Mouse (Mus musculus): ENCODE results near the gene Pafah1b2. TPM values are rescaled to one million over a fixed set of nuclear protein-coding genes. Genes with fewer than 3 reads are reported as not detected.

The Pafah1b2 gene
- total RNA-seq, 2 experiments from 2014 or later, result 29.3 to 68.6 TPM

Other genes with a start within 250 kb of the Pafah1b2 start
- gene Cep164, start 184.0 kb downstream of the Pafah1b2 start, total RNA-seq (2015; ENCODE audit: low replicate concordance), result 31.4 and 47.4 TPM in 2 replicates
- 39.9 and 50.2 TPM in 2 replicates for gene Cep164, start 184.0 kb downstream of the Pafah1b2 start, total RNA-seq (2017; ENCODE audit: low replicate concordance)
- gene Bace1, start 174.1 kb downstream of the Pafah1b2 start, total RNA-seq (2015; ENCODE audit: low replicate concordance), result 3.8 and 4.3 TPM in 2 replicates
- gene Bace1, start 174.1 kb downstream of the Pafah1b2 start, total RNA-seq (2017; ENCODE audit: low replicate concordance), result 1.5 and 2.2 TPM in 2 replicates
- gene Pcsk7, start 106.2 kb downstream of the Pafah1b2 start, total RNA-seq (2015; ENCODE audit: low replicate concordance), result 7.6 and 13.4 TPM in 2 replicates
- gene Pcsk7, start 106.2 kb downstream of the Pafah1b2 start, total RNA-seq (2017; ENCODE audit: low replicate concordance), result 10.1 and 12.5 TPM in 2 replicates
- gene Rnf214, start 105.8 kb downstream of the Pafah1b2 start, total RNA-seq (2015; ENCODE audit: low replicate concordance), result 11.5 and 28.9 TPM in 2 replicates
- gene Rnf214, start 105.8 kb downstream of the Pafah1b2 start, total RNA-seq (2017; ENCODE audit: low replicate concordance), result 71.4 and 81.8 TPM in 2 replicates
- gene Tagln, start 76.6 kb downstream of the Pafah1b2 start, total RNA-seq (2015; ENCODE audit: low replicate concordance), result not detected in 2 replicates
- gene Tagln, start 76.6 kb downstream of the Pafah1b2 start, total RNA-seq (2017; ENCODE audit: low replicate concordance), result not detected in 2 replicates
- 16.3 and 20.5 TPM in 2 replicates for gene Sidt2, start 57.4 kb downstream of the Pafah1b2 start, total RNA-seq (2015; ENCODE audit: low replicate concordance)
- 17.2 and 22.2 TPM in 2 replicates for gene Sidt2, start 57.4 kb downstream of the Pafah1b2 start, total RNA-seq (2017; ENCODE audit: low replicate concordance)
- gene Sik3, start 130 bp upstream of the Pafah1b2 start, total RNA-seq (2015; ENCODE audit: low replicate concordance), result 4.6 and 6.5 TPM in 2 replicates
- gene Sik3, start 130 bp upstream of the Pafah1b2 start, total RNA-seq (2017; ENCODE audit: low replicate concordance), result 1.4 and 11.6 TPM in 2 replicates
- not detected in 2 replicates for gene Apoa1, start 215.9 kb upstream of the Pafah1b2 start, total RNA-seq (2015; ENCODE audit: low replicate concordance)
- gene Apoa1, start 215.9 kb upstream of the Pafah1b2 start, total RNA-seq (2017; ENCODE audit: low replicate concordance), result not detected in 2 replicates
- gene Apoc3, start 222.9 kb upstream of the Pafah1b2 start, total RNA-seq (2015; ENCODE audit: low replicate concordance), result not detected in 2 replicates
- gene Apoc3, start 222.9 kb upstream of the Pafah1b2 start, total RNA-seq (2017; ENCODE audit: low replicate concordance), result not detected in 2 replicates
- not detected in 2 replicates for gene Apoa4, start 228.0 kb upstream of the Pafah1b2 start, total RNA-seq (2015; ENCODE audit: low replicate concordance)
- not detected in 2 replicates for gene Apoa4, start 228.0 kb upstream of the Pafah1b2 start, total RNA-seq (2017; ENCODE audit: low replicate concordance)

Data from erythroid progenitor cell, adult 5-6 weeks (primary cell).